Mouse (Mus musculus): ENCODE measurements around the gene Pbp2. TPM values are rescaled to one million over a fixed set of nuclear protein-coding genes. Genes with fewer than 3 reads are reported as not detected.

The Pbp2 gene
- 0.11 and 0.19 TPM in 2 replicates for polyA plus RNA-seq (2016; fragmentation: Nextera tagmentation; extraction: Ambion mirVana)

DNA sequence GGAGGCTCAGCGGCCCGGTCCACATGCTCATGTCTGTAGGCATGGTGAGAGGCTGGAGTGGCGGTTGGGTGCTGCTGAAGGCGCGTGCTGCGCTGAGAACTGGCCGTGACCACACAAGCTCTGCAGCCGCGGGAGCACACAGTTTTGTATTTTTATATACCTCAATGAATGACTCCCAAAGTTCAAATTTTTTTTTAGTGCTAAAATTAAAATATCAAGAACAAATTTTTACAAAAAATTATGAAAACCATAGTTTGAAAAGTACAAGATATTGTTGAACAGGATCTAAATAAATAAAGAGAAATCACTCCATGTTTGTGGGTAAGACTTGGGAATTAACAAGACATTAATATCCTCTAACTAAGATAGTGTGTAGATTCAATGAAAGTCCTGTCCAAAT is at the start of gene Pbp2:
TSS of gene Pbp2 (minus strand) at position 101 of the 400 bp plus-strand sequence.
- Histone ChIP-seq H3K4me1 (peaks cover 9% of the 10 kb centered on the region; the same call in 1 of the 2 replicates), H3K9me3 (replicated peaks) (no peaks in the 10 kb centered on the region), H3K4me3 (no peak within 1 kb of the TSS), H3K27ac (no peak within 1 kb of the TSS), H3K36me3 (no peaks in the 10 kb centered on the region), H3K27me3 (ENCODE audit: low read depth, poor library complexity, severe bottlenecking) (no peaks in the 10 kb centered on the region)
- WGBS = 98% methylated on average over 9 of the region's 9 CpGs
- DNase-seq (ENCODE audit: low spot score) = no peak

DNA sequence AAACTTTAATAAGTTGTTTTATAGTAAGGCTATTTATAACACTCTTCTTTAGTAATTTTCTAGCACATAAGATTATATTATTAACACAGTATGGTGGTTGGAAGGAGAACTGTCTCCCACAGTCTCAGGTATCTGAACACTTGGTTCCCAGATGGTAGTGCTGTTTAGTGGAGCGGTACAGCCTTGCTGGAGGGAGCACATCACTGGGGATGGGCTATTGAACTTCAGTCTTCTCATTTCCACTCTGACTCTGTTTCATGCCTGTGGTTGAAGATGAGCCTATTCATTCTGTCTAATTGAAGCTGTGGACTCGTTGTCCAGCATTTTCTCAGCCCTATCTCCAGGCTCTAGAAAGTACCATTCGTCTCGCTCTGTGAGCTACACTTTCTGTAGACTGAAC is 44.7 kb upstream of the Pbp2 start:
- Histone ChIP-seq H3K9me3 (replicated peaks) (no peaks in the 10 kb centered on the region), H3K36me3 (no peaks in the 10 kb centered on the region), H3K27me3 (ENCODE audit: low read depth, poor library complexity, severe bottlenecking) (no peaks in the 10 kb centered on the region), H3K4me3 (no peak overlapping the region), H3K27ac (no peak overlapping the region), H3K4me1 (peaks cover 5% of the 10 kb centered on the region; the same call in 1 of the 2 replicates)
- WGBS = 89% methylated on average over 4 of the region's 4 CpGs
- no peak for DNase-seq (ENCODE audit: low spot score)

- Histone ChIP-seq H3K36me3 (no peaks in the 10 kb centered on the region), H3K27ac (no peak overlapping the region), H3K4me3 (no peak overlapping the region), H3K4me1 (peaks cover 5% of the 10 kb centered on the region; the same call in 1 of the 2 replicates), H3K9me3 (replicated peaks) (no peaks in the 10 kb centered on the region), H3K27me3 (ENCODE audit: low read depth, poor library complexity, severe bottlenecking) (no peaks in the 10 kb centered on the region)
- WGBS = 92% methylated on average over 4 of the region's 4 CpGs
- DNase-seq (ENCODE audit: low spot score) = no peak
These were observed 42.3 kb upstream of the Pbp2 start for GRCm38 (mm10) chr6:135352537-135352936.

GRCm38 (mm10) chr6:135351638-135352302 is 41.6 kb upstream of the Pbp2 start:
- Histone ChIP-seq H3K27me3 (ENCODE audit: low read depth, poor library complexity, severe bottlenecking) (no peaks in the 10 kb centered on the region), H3K4me3 (no peak overlapping the region), H3K4me1 (peaks cover 5% of the 10 kb centered on the region; the same call in 1 of the 2 replicates), H3K36me3 (no peaks in the 10 kb centered on the region), H3K27ac (no peak overlapping the region), H3K9me3 (replicated peaks) (no peaks in the 10 kb centered on the region)
- 73% methylated on average over 8 of the region's 8 CpGs for WGBS
- no peak for DNase-seq (ENCODE audit: low spot score)

DNA sequence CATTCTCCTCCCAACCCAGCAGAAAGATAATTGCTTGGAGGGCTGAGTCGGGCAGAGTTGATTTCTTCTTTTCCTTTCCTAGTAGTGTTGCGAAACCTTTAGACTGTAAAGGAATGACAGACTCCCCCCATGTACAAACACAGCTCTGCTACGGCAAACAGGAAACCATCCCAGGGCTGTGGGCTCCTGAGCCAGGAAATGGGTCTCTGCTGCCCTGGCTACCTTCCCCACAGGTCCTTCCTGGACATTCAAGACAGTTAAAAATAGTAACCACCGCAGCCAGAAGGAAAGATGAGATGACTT is 30.8 kb upstream of the Pbp2 start:
- H3K9me3 ChIP-seq (replicated peaks) = no peaks in the 10 kb centered on the region
- 64% methylated on average over 4 of the region's 4 CpGs for WGBS
- no peak overlapping the region for H3K4me3 ChIP-seq
- no peaks in the 10 kb centered on the region for H3K27me3 ChIP-seq (ENCODE audit: low read depth, poor library complexity, severe bottlenecking)
- no peak overlapping the region; the same call in 1 of the 2 replicates for H3K27ac ChIP-seq
- H3K36me3 ChIP-seq = no peaks in the 10 kb centered on the region
- DNase-seq (ENCODE audit: low spot score) = no peak
- H3K4me1 ChIP-seq = 0 out of 2 replicates have a peak, but pooled peaks cover 3% of the 10 kb centered on the region

DNA sequence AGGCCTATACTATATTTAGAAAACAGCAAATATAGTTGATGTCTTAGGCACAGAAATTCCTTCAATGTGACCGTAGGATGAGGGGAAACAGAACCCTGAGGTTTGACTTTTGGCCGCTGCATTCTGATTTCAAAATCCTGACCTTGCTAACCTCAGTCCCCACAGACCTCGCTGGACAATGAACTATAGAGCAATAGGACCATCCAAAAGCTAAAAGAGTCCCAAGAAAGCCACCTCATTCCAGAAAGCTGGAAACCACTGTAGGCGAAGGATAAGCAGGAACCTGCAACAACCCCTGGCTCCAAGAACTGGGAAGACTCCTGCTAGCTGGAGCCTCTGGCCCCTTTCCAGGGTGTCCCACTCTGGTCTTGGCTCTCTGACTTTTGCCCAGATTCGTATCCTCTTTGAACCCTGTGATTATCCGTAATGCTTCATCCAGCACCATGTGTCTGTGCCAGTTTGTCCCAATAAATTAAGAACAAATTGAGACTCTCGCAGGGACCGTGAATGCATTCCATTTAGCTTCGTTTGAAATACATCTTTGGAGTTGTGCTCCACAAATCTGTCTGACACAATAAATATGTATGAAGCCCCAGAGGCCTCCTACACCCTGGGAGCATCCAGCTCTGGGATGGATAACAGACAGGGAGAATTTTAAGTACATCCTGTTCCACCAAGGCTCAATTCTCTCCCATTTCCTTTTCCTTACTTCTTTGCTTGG is 30.3 kb upstream of the Pbp2 start:
- Histone ChIP-seq H3K4me3 (no peak overlapping the region), H3K36me3 (no peaks in the 10 kb centered on the region), H3K27ac (no peak overlapping the region), H3K4me1 (0 out of 2 replicates have a peak, but pooled peaks cover 3% of the 10 kb centered on the region), H3K9me3 (replicated peaks) (no peaks in the 10 kb centered on the region), H3K27me3 (ENCODE audit: low read depth, poor library complexity, severe bottlenecking) (no peaks in the 10 kb centered on the region)
- WGBS = 79% methylated on average over 9 of the region's 9 CpGs
- no peak for DNase-seq (ENCODE audit: low spot score)

- WGBS = 94% methylated on average over 8 of the region's 8 CpGs
- no peak overlapping the region for H3K4me3 ChIP-seq
- H3K4me1 ChIP-seq = peaks cover 31% of the 10 kb centered on the region
- no peak for DNase-seq (ENCODE audit: low spot score)
- H3K36me3 ChIP-seq = no peaks in the 10 kb centered on the region
- H3K27me3 ChIP-seq (ENCODE audit: low read depth, poor library complexity, severe bottlenecking) = no peaks in the 10 kb centered on the region
- no peaks in the 10 kb centered on the region for H3K9me3 ChIP-seq (replicated peaks)
- H3K27ac ChIP-seq = no peak overlapping the region
These were observed 26.2 kb upstream of the Pbp2 start for GRCm38 (mm10) chr6:135336376-135336775.

DNA sequence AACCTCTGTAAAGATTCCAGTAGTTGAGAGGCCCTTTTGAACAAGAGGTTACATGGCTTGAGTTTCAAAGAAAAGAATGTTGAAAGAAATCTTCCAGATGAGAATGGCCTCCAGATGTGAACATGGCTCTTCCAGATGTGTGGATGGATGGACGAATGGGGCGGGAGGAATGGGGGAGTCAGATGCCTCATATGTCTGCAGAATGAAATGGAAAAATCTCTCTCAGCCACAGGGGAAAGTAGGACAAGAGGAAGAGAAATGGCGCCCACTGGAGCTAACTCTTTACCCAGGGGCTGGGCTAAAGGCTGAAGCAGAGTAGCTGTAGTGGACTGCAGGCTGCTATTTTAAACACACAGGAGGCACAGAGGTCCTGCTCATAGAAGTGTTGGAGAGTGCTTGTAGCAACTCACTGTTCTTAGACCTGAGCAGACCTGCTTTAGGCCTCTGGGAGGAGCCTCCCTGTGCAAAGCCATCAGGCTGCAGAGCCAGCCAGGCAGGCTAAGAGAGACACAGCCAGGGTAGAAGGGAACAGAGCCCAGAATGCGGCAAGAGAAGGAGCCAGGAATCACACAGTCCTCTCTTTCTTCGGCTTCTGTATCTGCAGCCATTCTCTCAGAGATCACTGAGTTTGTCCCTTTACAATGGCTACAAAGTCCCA is 23.9 kb upstream of the Pbp2 start:
- Histone ChIP-seq H3K27ac (peak overlapping the region; percentile 78), H3K4me3 (no peak overlapping the region), H3K9me3 (replicated peaks) (no peaks in the 10 kb centered on the region), H3K27me3 (ENCODE audit: low read depth, poor library complexity, severe bottlenecking) (no peaks in the 10 kb centered on the region), H3K4me1 (peaks cover 27% of the 10 kb centered on the region), H3K36me3 (no peaks in the 10 kb centered on the region)
- DNase-seq (ENCODE audit: low spot score) = peak; percentile 39
- 68% methylated on average over 5 of the region's 5 CpGs for WGBS

DNA sequence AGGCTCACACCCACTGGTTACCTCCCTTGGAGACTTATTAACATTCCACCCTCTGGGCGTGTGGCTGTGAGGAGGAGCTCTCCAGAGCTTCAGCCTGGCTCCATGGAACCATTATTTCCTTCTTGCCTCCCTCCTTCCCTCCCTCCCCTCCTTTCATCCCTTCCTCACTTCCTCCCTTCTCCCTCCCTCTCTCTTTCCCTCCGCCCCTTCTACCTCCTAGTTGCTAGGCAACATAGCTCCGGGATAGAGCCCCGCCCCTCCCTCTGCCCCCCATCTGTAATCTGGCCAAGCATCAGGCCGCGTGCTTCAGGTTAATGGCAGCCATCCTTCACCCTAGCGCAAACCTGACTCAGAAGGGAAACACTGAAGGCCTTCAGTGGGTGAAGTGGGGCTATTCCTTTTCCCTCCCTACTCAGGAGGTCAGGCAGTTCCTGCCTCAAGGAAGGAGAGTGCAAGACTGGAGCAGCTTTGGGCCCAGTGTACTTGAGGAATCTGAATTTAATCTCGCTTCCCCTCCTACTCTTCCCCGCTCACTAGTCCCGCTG is 22.6 kb upstream of the Pbp2 start:
- Histone ChIP-seq H3K36me3 (no peaks in the 10 kb centered on the region), H3K4me1 (peaks cover 27% of the 10 kb centered on the region), H3K27me3 (ENCODE audit: low read depth, poor library complexity, severe bottlenecking) (no peaks in the 10 kb centered on the region), H3K27ac (peak overlapping the region; percentile 84), H3K9me3 (replicated peaks) (no peaks in the 10 kb centered on the region), H3K4me3 (no peak overlapping the region)
- peak; percentile 74 for DNase-seq (ENCODE audit: low spot score)
- 24% methylated on average over 10 of the region's 10 CpGs for WGBS

DNA sequence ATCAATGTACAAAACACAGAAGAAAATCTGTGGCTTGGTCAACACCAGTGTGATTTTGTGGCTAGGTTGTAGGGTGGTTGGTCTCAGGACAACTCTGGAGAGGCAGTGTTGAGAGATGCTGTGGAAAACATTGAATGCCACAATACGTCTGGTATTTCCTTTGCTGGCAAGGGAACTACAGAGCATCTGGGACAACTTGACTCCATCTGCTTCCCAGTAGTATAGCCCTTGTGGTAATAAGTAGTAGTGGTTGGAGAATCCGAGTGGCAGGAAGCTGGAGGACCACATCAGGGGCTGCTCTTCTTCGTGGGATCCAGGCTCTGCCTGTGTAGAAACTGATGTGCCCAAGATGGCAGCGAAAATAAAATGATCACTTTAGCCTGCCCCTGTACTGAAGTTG is 21.7 kb upstream of the Pbp2 start:
- Histone ChIP-seq H3K9me3 (replicated peaks) (no peaks in the 10 kb centered on the region), H3K4me3 (no peak overlapping the region), H3K27ac (peak overlapping the region; percentile 84; the same call in 1 of the 2 replicates), H3K27me3 (ENCODE audit: low read depth, poor library complexity, severe bottlenecking) (no peaks in the 10 kb centered on the region), H3K36me3 (no peaks in the 10 kb centered on the region), H3K4me1 (peaks cover 27% of the 10 kb centered on the region)
- no peak for DNase-seq (ENCODE audit: low spot score)
- 86% methylated on average over 4 of the region's 4 CpGs for WGBS

DNA sequence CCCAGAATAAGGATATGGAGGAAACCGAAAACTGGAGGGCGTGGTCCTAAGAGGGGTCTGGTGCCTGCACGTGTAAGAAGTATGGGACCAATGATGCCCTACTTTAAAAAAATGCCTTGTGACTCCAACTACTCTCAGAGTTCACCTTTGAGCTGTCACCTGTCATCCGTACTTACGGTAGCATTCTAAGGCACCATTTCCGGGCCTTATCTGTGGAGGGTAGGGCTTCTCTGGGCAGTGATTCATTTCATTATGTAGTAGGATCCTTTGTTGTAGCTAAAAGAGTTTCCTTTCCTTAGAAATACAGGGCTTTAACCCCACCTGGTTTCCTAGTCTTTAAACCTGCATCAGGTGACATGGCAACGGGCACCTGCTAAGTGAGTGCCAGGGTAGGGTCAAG is 16.6 kb upstream of the Pbp2 start:
- Histone ChIP-seq H3K4me1 (peaks cover 12% of the 10 kb centered on the region), H3K4me3 (no peak overlapping the region), H3K36me3 (no peaks in the 10 kb centered on the region), H3K27ac (no peak overlapping the region), H3K27me3 (ENCODE audit: low read depth, poor library complexity, severe bottlenecking) (no peaks in the 10 kb centered on the region), H3K9me3 (replicated peaks) (no peaks in the 10 kb centered on the region)
- 87% methylated on average over 7 of the region's 7 CpGs for WGBS
- DNase-seq (ENCODE audit: low spot score) = no peak

GRCm38 (mm10) chr6:135324686-135325300 is 14.6 kb upstream of the Pbp2 start:
- H3K36me3 ChIP-seq = no peaks in the 10 kb centered on the region
- no peaks in the 10 kb centered on the region for H3K27me3 ChIP-seq (ENCODE audit: low read depth, poor library complexity, severe bottlenecking)
- H3K27ac ChIP-seq = no peak overlapping the region; the same call in 1 of the 2 replicates
- WGBS = 89% methylated on average over 9 of the region's 9 CpGs
- no peak for DNase-seq (ENCODE audit: low spot score)
- no peak overlapping the region for H3K4me3 ChIP-seq
- peaks cover 12% of the 10 kb centered on the region for H3K4me1 ChIP-seq
- H3K9me3 ChIP-seq (replicated peaks) = no peaks in the 10 kb centered on the region
